Comparison of ENCODE assay signal across 10 mouse cellular contexts in the genomic region with DNA sequence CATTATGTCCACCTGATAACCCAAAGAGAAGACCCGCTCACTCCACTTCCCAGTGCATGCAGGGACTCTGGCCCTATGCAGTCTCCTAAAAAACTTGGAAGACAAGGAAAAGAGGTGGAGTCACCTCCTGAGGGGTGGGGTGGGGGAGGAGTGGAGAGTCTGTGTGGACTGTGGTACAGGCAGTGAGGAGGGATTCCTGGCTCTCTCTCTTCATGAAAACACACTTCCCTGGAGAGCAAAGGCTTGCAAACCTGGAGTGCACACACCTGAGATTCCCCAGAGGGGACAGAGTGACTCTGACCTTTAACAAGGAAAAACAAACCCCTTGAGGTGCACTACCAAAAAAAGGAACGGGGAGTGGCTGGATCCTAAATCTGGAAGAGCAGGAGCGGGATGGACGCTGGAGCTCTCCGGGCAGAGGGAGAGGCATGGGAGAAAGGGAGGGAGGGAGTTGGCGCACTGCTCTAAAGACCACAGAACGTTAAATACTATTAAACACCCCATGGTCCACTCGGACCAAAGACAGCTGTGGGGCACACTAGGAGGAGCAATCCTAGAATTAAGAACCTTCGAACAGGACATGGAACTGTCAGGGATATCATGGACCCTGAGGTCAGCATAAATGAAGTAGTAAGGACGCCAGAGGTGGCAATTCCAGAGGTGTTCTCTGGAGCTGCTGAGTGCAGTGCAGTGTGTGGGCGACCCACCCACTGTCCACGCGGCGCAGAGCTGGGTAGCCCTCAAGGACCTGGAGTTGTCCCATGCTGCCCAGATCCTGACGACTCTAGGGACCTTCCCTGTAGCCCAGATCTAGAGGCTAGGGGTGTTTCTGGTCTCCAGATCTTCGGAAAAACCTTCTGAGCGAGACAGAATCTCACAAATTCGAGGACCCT. TPM values are rescaled to one million over a fixed set of nuclear protein-coding genes. Genes with fewer than 3 reads are reported as not detected.
DNase-seq lines count a peak whose midpoint lies in the region; ATAC-seq lines count a peak whose summit lies in the region.
"Had no signal": no experiment of that assay in that cellular context is flagged by ENCODE, and none has a peak within 500 bp of the region (broad histone marks: within the 10 kb centered on the region; RNA-seq: fewer than 3 reads in every experiment).

No protein-coding gene starts in this region.

- peaks cover 49% of the 10 kb centered on the region for H3K27me3 ChIP-seq in heart, embryonic 13.5 days (replicated peaks)
- H3K27me3 ChIP-seq in hindbrain, embryonic 13.5 days: peaks cover 45% of the 10 kb centered on the region

- peak overlapping the region; percentile 83 for H3K4me3 ChIP-seq in heart, embryonic 13.5 days
- peak overlapping the region; percentile 76 for H3K4me3 ChIP-seq in hindbrain, embryonic 13.5 days

- 7% methylated on average over 18 of the region's 18 CpGs for WGBS in heart, embryonic 13.5 days
- 7% methylated on average over 18 of the region's 18 CpGs for WGBS in hindbrain, embryonic 13.5 days

- no peak for DNase-seq in heart, adult 18-20 months
- DNase-seq in NIH3T3 (ENCODE audit: low read depth): peak; percentile 16
- DNase-seq in lung, postnatal 36 days: peak; percentile 51
- no peak for DNase-seq in gastrocnemius, postnatal 14 days
- DNase-seq in urinary bladder, postnatal 25 days (ENCODE audit: low spot score): no peak
- DNase-seq in layer of hippocampus, adult 8-10 months (ENCODE audit: low spot score in 2 of 2): no peak

- peaks cover 40% of the 10 kb centered on the region for H3K4me1 ChIP-seq in heart, embryonic 13.5 days
- H3K4me1 ChIP-seq in hindbrain, embryonic 13.5 days (replicated peaks): peaks cover 53% of the 10 kb centered on the region

- peak overlapping the region; percentile 99 for H3K4me2 ChIP-seq in heart, embryonic 13.5 days
- peak overlapping the region; percentile 95 for H3K4me2 ChIP-seq in hindbrain, embryonic 13.5 days

- no peaks in the 10 kb centered on the region for H3K9me3 ChIP-seq in heart, embryonic 13.5 days
- H3K9me3 ChIP-seq in hindbrain, embryonic 13.5 days: no peaks in the 10 kb centered on the region
- H3K9me3 ChIP-seq: G1E had no signal

- ATAC-seq in heart, embryonic 13.5 days (ENCODE audit: extremely low read depth, insufficient number of reproducible peaks, low FRiP score, low TSS enrichment): no peak
- ATAC-seq in hindbrain, embryonic 13.5 days (ENCODE audit: low FRiP score): peak; percentile 32; the same call in 1 of the 2 replicates

- intact Hi-C loops in gastrocnemius, postnatal 14 days (cut with DNase I; ENCODE audit: low total_unique reads): loop anchor here (2.0 to 10.0 kb wide), 4 partner anchors 72 to 414 kb away; no protein-coding TSS in a partner anchor

- no peaks in the 10 kb centered on the region for H3K36me3 ChIP-seq in heart, embryonic 13.5 days
- no peaks in the 10 kb centered on the region for H3K36me3 ChIP-seq in hindbrain, embryonic 13.5 days
- H3K36me3 ChIP-seq: G1E had no signal

- H3K27ac ChIP-seq in heart, embryonic 13.5 days (replicated peaks): no peak overlapping the region; the same call in 1 of the 2 replicates
- H3K27ac ChIP-seq in hindbrain, embryonic 13.5 days: no peak overlapping the region

- peak overlapping the region; percentile 94 for H3K9ac ChIP-seq in heart, embryonic 13.5 days
- peak overlapping the region; percentile 93 for H3K9ac ChIP-seq in hindbrain, embryonic 13.5 days

RNA-seq across cellular contexts. Expression of a gene that starts 1.2 kb away (rescaled TPM):
- polyA plus RNA-seq in heart, embryonic 13.5 days (2015; fragmentation: Nextera tagmentation; extraction: Ambion mirVana): 10.7 and 10.9 TPM in 2 replicates
- 10 to 100 TPM in 1 of 2 experiments, 1 to 10 TPM in 1; 8.2 to 11.0 TPM for total RNA-seq in heart, adult 18-20 months (2021)
- 11.7 and 12.6 TPM in 2 replicates for polyA plus RNA-seq in hindbrain, embryonic 13.5 days (2015; fragmentation: Nextera tagmentation; extraction: Ambion mirVana)
- total RNA-seq in gastrocnemius, postnatal 14 days (2021): 1 to 10 TPM; 8.3 to 8.7 TPM
- total RNA-seq in layer of hippocampus, adult 8-10 months (2022): 10 to 100 TPM; 46.9 to 54.4 (median 48.9) TPM
- polyA plus RNA-seq: erythroblast, embryonic 14.5 days had no signal

Comparison
In these comparisons a context has a peak if more than half of its experiments do, and no peak if none do; other contexts are left out.
1. DNase-seq: peak in NIH3T3 (single experiment) and lung, postnatal 36 days (single experiment); none in heart, adult 18-20 months (0 of 2), gastrocnemius, postnatal 14 days (single experiment), urinary bladder, postnatal 25 days (single experiment) and layer of hippocampus, adult 8-10 months (0 of 2).